Mouse (Mus musculus) kidney, embryonic 15.5 days (tissue): ENCODE measurements around the gene Arl3. TPM values are rescaled to one million over a fixed set of nuclear protein-coding genes. Genes with fewer than 3 reads are reported as not detected.

Source experiments
- ATAC-seq: fragments of 200-750 bp; cut with Nextera tagmentation; replicated peaks from 2 replicates; pipeline ENCODE4 v1.8.0; 2017; ENCODE audit warnings: moderate TSS enrichment; ENCODE audit not compliant: low FRiP score
- H3K27ac ChIP-seq: fragments of 300-500 bp; sonication (generic); 2 replicates; pipeline ENCODE4 v1.5.1; 2015; ENCODE audit warnings: mild to moderate bottlenecking, inconsistent platforms
- H3K27me3 ChIP-seq: fragments of 300-500 bp; sonication (generic); 2 replicates; pipeline ENCODE4 v1.6.1; 2015; ENCODE audit warnings: inconsistent platforms
- H3K36me3 ChIP-seq: fragments of 300-500 bp; sonication (generic); 2 replicates; pipeline ENCODE4 v1.6.1; 2015; ENCODE audit warnings: inconsistent platforms
- H3K4me1 ChIP-seq: fragments of 300-500 bp; sonication (generic); 2 replicates; pipeline ENCODE4 v1.6.1; 2015; ENCODE audit warnings: inconsistent platforms
- H3K4me2 ChIP-seq: fragments of 300-500 bp; sonication (generic); 2 replicates; pipeline ENCODE4 v1.6.1; 2015; ENCODE audit warnings: moderate library complexity, mild to moderate bottlenecking, inconsistent platforms
- H3K4me3 ChIP-seq: fragments of 300-500 bp; sonication (generic); replicated peaks from 2 replicates; pipeline ENCODE4 v1.5.1; 2015; ENCODE audit warnings: mild to moderate bottlenecking, inconsistent platforms
- H3K9ac ChIP-seq: fragments of 300-500 bp; sonication (generic); 2 replicates; pipeline ENCODE4 v1.6.1; 2015; ENCODE audit warnings: mild to moderate bottlenecking, inconsistent platforms
- H3K9me3 ChIP-seq: fragments of 300-500 bp; sonication (generic); replicated peaks from 2 replicates; pipeline ENCODE4 v1.6.1; 2016; ENCODE audit warnings: inconsistent platforms
- WGBS: fragments of 180-500 bp; shearing (Covaris S2); methylation state at CpG from one replicate; pipeline ENCODE4 v1.1.7; 2015; ENCODE audit warnings: mixed read lengths; 5-methylcytosine and 5-hydroxymethylcytosine counted together
- polyA plus RNA-seq: library from polyadenylated mRNA; unstranded; fragments of >200 nt; fragmentation: Nextera tagmentation; extraction: Ambion mirVana; gene quantifications from 2 replicates; pipeline ENCODE4 v1.2.1, GENCODE M21; 2015

Arl3 gene
- polyA plus RNA-seq, 1 experiment from 2014 or later: 145 TPM

GRCm38 (mm10) chr19:46531071-46532030, 41.6 kb downstream of the Arl3 start:
- peak overlapping the region; percentile 26; the same call in 1 of the 2 replicates for H3K9ac ChIP-seq

GRCm38 (mm10) chr19:46530449-46530990, 42.5 kb downstream of the Arl3 start:
- Histone ChIP-seq H3K4me3 (no peak overlapping the region; the same call in 1 of the 2 replicates), H3K4me2 (peak overlapping the region; percentile 34)
- WGBS: 19% methylated on average over 8 of the region's 8 CpGs

More at GRCm38 (mm10) chr19:46531071-46532030, 41.6 kb downstream of the Arl3 start:
- no peak overlapping the region; the same call in 1 of the 2 replicates for H3K4me3 ChIP-seq
- ATAC-seq: no peak
- H3K4me1 ChIP-seq: peaks cover 91% of the 10 kb centered on the region
- H3K27ac ChIP-seq: peak overlapping the region; percentile 96
- H3K9me3 ChIP-seq: no peaks in the 10 kb centered on the region
- no peaks in the 10 kb centered on the region for H3K36me3 ChIP-seq
- no peaks in the 10 kb centered on the region for H3K27me3 ChIP-seq
- H3K4me2 ChIP-seq: peak overlapping the region; percentile 34
- WGBS: 6% methylated on average over 16 of the region's 16 CpGs

GRCm38 (mm10) chr19:46529601-46530448, 43.2 kb downstream of the Arl3 start:
- 19% methylated on average over 13 of the region's 13 CpGs for WGBS
- Histone ChIP-seq H3K4me2 (peak overlapping the region; percentile 56), H3K9ac (peak overlapping the region; percentile 21), H3K4me3 (peak overlapping the region; percentile 28; the same call in 1 of the 2 replicates), H3K27me3 (no peaks in the 10 kb centered on the region), H3K36me3 (no peaks in the 10 kb centered on the region), H3K27ac (peak overlapping the region; percentile 96), H3K4me1 (peaks cover 97% of the 10 kb centered on the region), H3K9me3 (no peaks in the 10 kb centered on the region)
- no peak for ATAC-seq

More at GRCm38 (mm10) chr19:46530449-46530990, 42.5 kb downstream of the Arl3 start:
- no peaks in the 10 kb centered on the region for H3K36me3 ChIP-seq
- no peak for ATAC-seq
- peaks cover 96% of the 10 kb centered on the region for H3K4me1 ChIP-seq
- H3K27me3 ChIP-seq: no peaks in the 10 kb centered on the region
- H3K9ac ChIP-seq: no peak overlapping the region; the same call in 1 of the 2 replicates
- H3K27ac ChIP-seq: peak overlapping the region; percentile 96
- H3K9me3 ChIP-seq: no peaks in the 10 kb centered on the region

DNA sequence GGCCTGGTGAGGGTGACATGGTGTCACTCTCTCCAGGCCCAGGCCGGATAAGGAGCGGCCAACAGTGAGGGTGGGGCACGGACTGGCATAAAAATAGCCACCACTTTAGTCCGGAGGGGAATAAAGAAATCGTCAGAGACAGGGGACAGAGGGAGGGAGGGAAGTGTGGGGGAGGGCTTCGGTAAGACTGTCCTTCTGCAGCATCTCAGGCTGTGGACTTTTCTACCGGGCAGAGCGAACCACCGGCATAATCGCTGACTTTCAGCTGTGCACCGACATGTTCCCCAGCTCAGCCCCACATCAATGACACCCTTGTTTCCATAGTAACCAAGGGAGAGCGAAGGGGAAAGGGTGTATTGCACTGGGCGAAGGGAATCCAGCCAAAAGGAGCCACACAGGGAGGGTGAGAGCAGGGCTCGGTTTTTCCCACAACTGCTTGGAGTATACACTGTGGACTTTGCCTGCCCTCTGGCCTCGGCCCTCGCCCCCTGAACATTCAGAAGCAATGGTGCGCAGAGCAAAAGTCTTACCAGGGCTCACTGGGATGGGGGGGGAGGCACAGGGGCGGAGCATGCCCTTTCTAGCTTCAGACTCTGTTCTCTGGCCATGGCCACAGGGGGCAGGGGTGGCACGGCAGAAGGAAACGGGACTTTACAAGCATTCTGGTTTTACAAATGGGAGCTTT, 44.3 kb downstream of the Arl3 start:
- Histone ChIP-seq H3K4me3 (peak overlapping the region; percentile 28), H3K4me1 (peaks cover 98% of the 10 kb centered on the region), H3K36me3 (no peaks in the 10 kb centered on the region), H3K27ac (peak overlapping the region; percentile 96), H3K9me3 (no peaks in the 10 kb centered on the region), H3K9ac (peak overlapping the region; percentile 30; the same call in 1 of the 2 replicates), H3K27me3 (no peaks in the 10 kb centered on the region), H3K4me2 (peak overlapping the region; percentile 56)
- ATAC-seq: peak; percentile 69
- under 1% methylated on average over 20 of the region's 20 CpGs for WGBS

- Histone ChIP-seq H3K9me3 (no peaks in the 10 kb centered on the region), H3K4me2 (peak overlapping the region; percentile 56), H3K27ac (peak overlapping the region; percentile 96), H3K27me3 (no peaks in the 10 kb centered on the region), H3K4me3 (peak overlapping the region; percentile 28), H3K4me1 (peaks cover 98% of the 10 kb centered on the region), H3K36me3 (no peaks in the 10 kb centered on the region), H3K9ac (peak overlapping the region; percentile 30; the same call in 1 of the 2 replicates)
- WGBS: 26% methylated on average over 17 of the region's 17 CpGs
- ATAC-seq: no peak
These were observed 45.1 kb downstream of the Arl3 start for GRCm38 (mm10) chr19:46527632-46528528.

DNA sequence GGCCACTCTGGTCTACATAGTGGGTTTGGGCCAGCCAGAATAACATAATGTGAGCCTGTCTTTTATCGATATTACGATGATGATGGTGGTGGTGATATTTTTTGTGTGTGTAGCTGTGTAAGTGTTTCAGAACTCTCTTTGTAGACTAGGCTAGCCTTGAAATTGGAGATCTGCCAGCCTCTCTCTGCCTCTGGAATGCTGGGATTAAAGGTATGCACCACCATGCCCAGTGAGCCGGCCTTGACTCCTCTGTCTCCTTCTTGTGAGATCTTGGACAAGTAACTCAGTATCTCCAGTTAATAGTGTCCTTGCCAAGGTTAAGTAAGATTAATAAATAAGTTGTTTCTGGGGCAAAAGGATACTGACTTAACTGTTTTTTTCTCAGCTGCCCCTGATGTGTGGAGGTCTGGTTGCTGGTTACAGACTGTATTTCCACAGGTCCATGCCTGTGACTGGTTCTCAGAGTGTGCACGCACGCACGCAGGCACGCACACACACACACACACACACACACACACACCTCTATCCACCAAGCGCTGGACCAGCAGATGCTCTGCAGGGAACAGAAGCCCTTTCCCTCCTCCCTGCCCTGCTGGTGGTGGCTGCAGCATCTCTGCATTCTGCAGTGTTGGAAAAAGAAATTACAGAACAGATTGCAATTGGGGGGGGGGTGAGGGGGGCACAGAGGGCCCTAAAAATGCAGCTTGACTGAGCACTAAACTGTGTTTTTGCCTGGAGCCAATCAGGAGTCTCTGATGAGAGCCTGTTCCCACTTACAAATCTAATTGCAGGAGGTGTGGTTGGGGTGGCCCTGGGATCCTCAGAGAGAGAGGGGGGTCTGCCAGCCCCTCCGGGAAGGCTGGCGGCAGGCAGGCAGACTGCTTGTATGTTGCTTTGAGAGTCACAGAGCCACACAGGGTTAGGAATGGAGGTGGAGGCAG, 47.0 kb downstream of the Arl3 start:
- no peak for ATAC-seq
- WGBS: 58% methylated on average over 10 of the region's 10 CpGs
- no peak overlapping the region for H3K4me3 ChIP-seq
- no peaks in the 10 kb centered on the region for H3K27me3 ChIP-seq
- H3K4me2 ChIP-seq: no peak overlapping the region
- H3K36me3 ChIP-seq: no peaks in the 10 kb centered on the region
- H3K9me3 ChIP-seq: no peaks in the 10 kb centered on the region
- peak overlapping the region; percentile 96 for H3K27ac ChIP-seq
- H3K4me1 ChIP-seq: peaks cover 95% of the 10 kb centered on the region
- H3K9ac ChIP-seq: no peak overlapping the region

DNA sequence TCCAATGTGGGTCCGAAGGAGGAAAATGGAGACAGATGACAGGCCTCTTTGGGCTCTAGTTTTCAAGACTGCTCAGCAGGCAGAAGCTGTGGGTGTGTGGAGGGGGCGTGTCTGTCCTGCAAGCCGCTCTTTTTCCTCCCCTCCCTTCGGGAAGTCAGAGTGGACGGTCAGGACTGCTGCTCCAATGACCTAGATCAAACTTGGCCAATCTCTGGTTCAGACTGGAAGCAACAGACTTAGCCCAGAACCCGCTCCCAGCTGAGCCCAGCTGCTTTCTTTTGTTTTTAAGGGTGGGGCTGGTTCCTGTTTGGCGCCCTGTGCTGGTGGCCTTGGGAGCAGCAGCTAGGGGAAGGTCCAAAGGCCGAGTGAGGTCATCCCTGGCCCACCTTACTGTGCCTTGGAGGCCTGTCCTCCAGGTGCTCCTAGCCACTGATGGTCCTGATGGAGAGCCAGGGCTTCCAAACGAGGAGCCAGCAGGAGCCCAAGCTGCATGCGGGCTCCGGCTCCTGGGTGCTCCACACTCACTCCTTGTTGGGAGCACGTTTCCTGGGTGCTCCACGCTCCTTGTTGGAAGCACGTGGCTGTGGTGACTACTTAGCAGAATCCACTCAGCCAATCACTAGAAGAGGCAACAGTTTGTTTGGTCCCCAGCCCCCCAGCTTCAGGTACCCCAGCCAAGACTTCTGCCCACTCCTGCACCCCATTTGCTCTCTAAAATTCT, 48.2 kb downstream of the Arl3 start:
- peak; percentile 44 for ATAC-seq
- WGBS: 26% methylated on average over 14 of the region's 14 CpGs

DNA sequence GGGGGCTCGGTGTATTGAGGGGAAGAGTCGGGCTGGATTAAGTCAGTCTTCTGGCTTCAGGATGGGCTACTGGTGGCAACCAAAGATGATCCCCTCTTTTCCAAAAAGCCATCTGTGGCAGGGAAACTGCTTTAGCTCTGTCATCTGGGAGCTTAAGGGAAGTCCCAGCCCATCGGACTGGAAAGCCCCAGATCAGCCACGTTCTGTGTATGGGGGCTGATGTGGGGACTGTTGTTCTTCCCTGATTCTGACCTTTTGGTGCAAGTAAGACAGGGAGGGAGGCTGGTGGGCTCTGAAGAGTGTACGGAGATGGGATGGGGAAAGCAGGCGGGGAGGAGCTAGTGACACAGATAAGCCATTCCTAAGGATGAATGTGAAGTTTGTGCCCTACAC, 48.9 kb downstream of the Arl3 start:
- 8% methylated on average over 6 of the region's 6 CpGs for WGBS
- no peak for ATAC-seq
- Histone ChIP-seq H3K9me3 (no peaks in the 10 kb centered on the region), H3K4me1 (peaks cover 90% of the 10 kb centered on the region), H3K36me3 (no peaks in the 10 kb centered on the region), H3K9ac (peak overlapping the region; percentile 29; the same call in 1 of the 2 replicates), H3K4me3 (peak overlapping the region; percentile 26), H3K27me3 (no peaks in the 10 kb centered on the region), H3K27ac (peak overlapping the region; percentile 96), H3K4me2 (peak overlapping the region; percentile 55)

More for the DNA sequence above, 48.2 kb downstream of the Arl3 start:
- Histone ChIP-seq H3K27me3 (no peaks in the 10 kb centered on the region), H3K4me2 (peak overlapping the region; percentile 55), H3K4me1 (peaks cover 90% of the 10 kb centered on the region), H3K4me3 (peak overlapping the region; percentile 26; the same call in 1 of the 2 replicates), H3K9ac (0 out of 2 replicates have a peak overlapping the region, but pooled peaks have one; percentile 29), H3K9me3 (no peaks in the 10 kb centered on the region), H3K36me3 (no peaks in the 10 kb centered on the region), H3K27ac (peak overlapping the region; percentile 96)

DNA sequence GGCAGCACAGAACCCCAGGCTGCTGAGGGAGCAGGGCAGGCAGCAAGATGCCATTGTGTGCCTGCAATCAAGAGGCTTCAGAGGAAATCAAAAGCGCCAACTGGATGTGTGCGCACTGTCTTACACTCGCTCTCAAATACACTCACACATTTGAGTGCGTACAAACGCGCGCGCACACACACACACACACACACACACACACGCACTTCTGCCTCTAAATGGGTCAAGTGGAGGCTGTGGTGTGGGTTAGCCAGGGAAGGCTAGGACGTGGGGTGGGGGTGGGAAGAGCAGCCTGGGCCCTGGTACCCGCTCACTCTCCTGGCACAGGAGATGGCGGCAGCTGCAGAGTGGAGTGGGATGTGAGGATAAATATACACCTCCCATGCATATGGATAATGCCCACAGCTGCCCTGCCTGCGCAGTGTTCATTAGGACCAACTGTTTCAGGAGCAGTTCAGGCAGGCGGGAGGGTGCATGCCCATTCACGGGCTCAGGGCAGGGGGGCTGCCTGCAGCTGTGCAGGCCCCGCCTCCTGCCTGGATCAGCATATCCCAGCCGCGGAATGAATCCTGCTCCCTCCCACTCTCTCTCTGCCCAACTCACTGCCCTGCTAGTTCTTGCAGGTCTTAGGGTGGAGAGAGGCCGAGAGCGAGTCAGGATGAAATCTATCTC, 49.4 kb downstream of the Arl3 start:
- ATAC-seq: peak; percentile 81
- Histone ChIP-seq H3K9me3 (no peaks in the 10 kb centered on the region), H3K27ac (peak overlapping the region; percentile 96), H3K4me1 (peaks cover 90% of the 10 kb centered on the region), H3K4me2 (peak overlapping the region; percentile 55), H3K9ac (peak overlapping the region; percentile 29), H3K27me3 (no peaks in the 10 kb centered on the region), H3K36me3 (no peaks in the 10 kb centered on the region), H3K4me3 (peak overlapping the region; percentile 26)
- WGBS: 11% methylated on average over 20 of the region's 20 CpGs
